Mouse (Mus musculus): ENCODE measurements around the gene Vmn1r6. TPM values are rescaled to one million over a fixed set of nuclear protein-coding genes. Genes with fewer than 3 reads are reported as not detected.
"Not testable (repeated sequence)": the region's sequence is repeated elsewhere in the genome, so short reads cannot be mapped to it uniquely, and the experiment has no call there.

Vmn1r6 gene
- polyA plus RNA-seq (2015; fragmentation: Nextera tagmentation; extraction: Ambion mirVana) = not detected in 2 replicates

- Histone ChIP-seq H3K4me3 (no peak within 1 kb of the TSS), H3K9me3 (no peaks in the 10 kb centered on the region), H3K27ac (no peak within 1 kb of the TSS), H3K4me2 (no peak within 1 kb of the TSS), H3K9ac (no peak within 1 kb of the TSS), H3K36me3 (replicated peaks) (no peaks in the 10 kb centered on the region), H3K27me3 (replicated peaks) (no peaks in the 10 kb centered on the region), H3K4me1 (no peaks in the 10 kb centered on the region)
- ATAC-seq (replicated peaks) = no peak
- WGBS = 82% methylated on average over 2 of the region's 2 CpGs
Measured at GRCm38 (mm10) chr6:56996943-56997342, at the start of gene Vmn1r6. TSS of gene Vmn1r6 (plus strand) at chr6:56997243.

GRCm38 (mm10) chr6:56956436-56956835, 40.6 kb upstream of the Vmn1r6 start:
- Histone ChIP-seq H3K4me1 (no peaks in the 10 kb centered on the region), H3K9ac (no peak overlapping the region), H3K4me3 (no peak overlapping the region), H3K27me3 (replicated peaks) (no peaks in the 10 kb centered on the region), H3K9me3 (no peaks in the 10 kb centered on the region), H3K27ac (no peak overlapping the region), H3K4me2 (no peak overlapping the region), H3K36me3 (replicated peaks) (no peaks in the 10 kb centered on the region)
- WGBS = 67% methylated on average over 5 of the region's 5 CpGs
- ATAC-seq (replicated peaks) = no peak

GRCm38 (mm10) chr6:56969973-56970372, 27.1 kb upstream of the Vmn1r6 start, which contains the start of gene Vmn1r5:
TSS of gene Vmn1r5 (plus strand) at chr6:56970273.
- Histone ChIP-seq H3K27me3 (replicated peaks) (no peaks in the 10 kb centered on the region), H3K4me2 (no peak within 1 kb of the TSS), H3K27ac (no peak within 1 kb of the TSS), H3K9me3 (no peaks in the 10 kb centered on the region), H3K9ac (no peak within 1 kb of the TSS), H3K4me1 (no peaks in the 10 kb centered on the region), H3K36me3 (replicated peaks) (no peaks in the 10 kb centered on the region), H3K4me3 (no peak within 1 kb of the TSS)
- ATAC-seq (replicated peaks) = no peak

GRCm38 (mm10) chr6:57025224-57025623, 28.2 kb downstream of the Vmn1r6 start, which contains the start of gene Vmn1r7:
TSS of gene Vmn1r7 (minus strand) at chr6:57025324.
- H3K9me3 ChIP-seq; H3K4me1 ChIP-seq; H3K9ac ChIP-seq; H3K27me3 ChIP-seq (replicated peaks); H3K4me3 ChIP-seq; ATAC-seq (replicated peaks); H3K4me2 ChIP-seq; H3K36me3 ChIP-seq (replicated peaks); H3K27ac ChIP-seq: not testable (repeated sequence)
- 80% methylated on average over 2 of the region's 2 CpGs for WGBS

- H3K36me3 ChIP-seq (replicated peaks) = no peaks in the 10 kb centered on the region
Measured at GRCm38 (mm10) chr6:57031984-57032383, 34.9 kb downstream of the Vmn1r6 start, which contains the start of gene Vmn1r8. TSS of gene Vmn1r8 (plus strand) at chr6:57032284.

GRCm38 (mm10) chr6:57034674-57035073, 37.6 kb downstream of the Vmn1r6 start:
- no peaks in the 10 kb centered on the region for H3K36me3 ChIP-seq (replicated peaks)
- no peak for ATAC-seq (replicated peaks)
- no peaks in the 10 kb centered on the region for H3K9me3 ChIP-seq
- H3K27me3 ChIP-seq (replicated peaks) = no peaks in the 10 kb centered on the region
- H3K4me1 ChIP-seq = no peaks in the 10 kb centered on the region
- no peak overlapping the region for H3K4me3 ChIP-seq
- WGBS = 90% methylated on average over 2 of the region's 2 CpGs
- no peak overlapping the region for H3K9ac ChIP-seq
- no peak overlapping the region for H3K27ac ChIP-seq
- no peak overlapping the region for H3K4me2 ChIP-seq

More at GRCm38 (mm10) chr6:57031984-57032383, 34.9 kb downstream of the Vmn1r6 start, which contains the start of gene Vmn1r8:
- Histone ChIP-seq H3K4me1 (no peaks in the 10 kb centered on the region), H3K27ac (no peak within 1 kb of the TSS), H3K4me3 (no peak within 1 kb of the TSS), H3K9ac (no peak within 1 kb of the TSS), H3K4me2 (no peak within 1 kb of the TSS), H3K27me3 (replicated peaks) (no peaks in the 10 kb centered on the region), H3K9me3 (no peaks in the 10 kb centered on the region)
- ATAC-seq (replicated peaks) = no peak

Other genes starting within 250 kb of the Vmn1r6 start
- gene Kbtbd2, start 199.4 kb upstream of the Vmn1r6 start, polyA plus RNA-seq (2015; fragmentation: Nextera tagmentation; extraction: Ambion mirVana) = 31.0 and 33.7 TPM in 2 replicates
- gene Fkbp9, start 165.2 kb upstream of the Vmn1r6 start, polyA plus RNA-seq (2015; fragmentation: Nextera tagmentation; extraction: Ambion mirVana) = 31.9 and 33.3 TPM in 2 replicates
- gene Nt5c3, start 73.3 kb upstream of the Vmn1r6 start, polyA plus RNA-seq (2015; fragmentation: Nextera tagmentation; extraction: Ambion mirVana) = 163 and 169 TPM in 2 replicates
- 0.50 and 0.61 TPM in 2 replicates for gene Vmn1r4, start 73.2 kb upstream of the Vmn1r6 start, polyA plus RNA-seq (2015; fragmentation: Nextera tagmentation; extraction: Ambion mirVana)
- gene Vmn1r5, start 27.0 kb upstream of the Vmn1r6 start, polyA plus RNA-seq (2015; fragmentation: Nextera tagmentation; extraction: Ambion mirVana) = not detected in 2 replicates
- not detected in 2 replicates for gene Vmn1r7, start 28.1 kb downstream of the Vmn1r6 start, polyA plus RNA-seq (2015; fragmentation: Nextera tagmentation; extraction: Ambion mirVana)
- not detected in 2 replicates for gene Vmn1r8, start 35.0 kb downstream of the Vmn1r6 start, polyA plus RNA-seq (2015; fragmentation: Nextera tagmentation; extraction: Ambion mirVana)
- not detected in 2 replicates for gene Vmn1r9, start 69.5 kb downstream of the Vmn1r6 start, polyA plus RNA-seq (2015; fragmentation: Nextera tagmentation; extraction: Ambion mirVana)
- not detected in 2 replicates for gene Vmn1r10, start 112.2 kb downstream of the Vmn1r6 start, polyA plus RNA-seq (2015; fragmentation: Nextera tagmentation; extraction: Ambion mirVana)
- gene Vmn1r11, start 136.2 kb downstream of the Vmn1r6 start, polyA plus RNA-seq (2015; fragmentation: Nextera tagmentation; extraction: Ambion mirVana) = not detected in 2 replicates
- not detected in 2 replicates for gene Vmn1r12, start 159.7 kb downstream of the Vmn1r6 start, polyA plus RNA-seq (2015; fragmentation: Nextera tagmentation; extraction: Ambion mirVana)
- not detected in 2 replicates for gene Vmn1r13, start 206.0 kb downstream of the Vmn1r6 start, polyA plus RNA-seq (2015; fragmentation: Nextera tagmentation; extraction: Ambion mirVana)
- gene Vmn1r14, start 234.4 kb downstream of the Vmn1r6 start, polyA plus RNA-seq (2015; fragmentation: Nextera tagmentation; extraction: Ambion mirVana) = not detected in 2 replicates

Measured in midbrain, embryonic 15.5 days (tissue).